Mouse (Mus musculus) A20 (cell line): ENCODE results near the gene Stx3.

Experiments
- DNase-seq: peaks from one replicate; pipeline ENCODE4 v3.0.0-alpha.2; 2011; ENCODE audit warnings: low read depth, low spot score

Gene Stx3

GRCm38 (mm10) chr19:11727304-11727703, 91.9 kb downstream of the Stx3 start:
- no peak for DNase-seq

- DNase-seq = no peak
Measured at GRCm38 (mm10) chr19:11725915-11726314, 93.3 kb downstream of the Stx3 start.
